Mouse (Mus musculus) gastrocnemius, postnatal 14 days (tissue): ENCODE data around the gene Arfgap3. TPM values are rescaled to one million over a fixed set of nuclear protein-coding genes. Genes with fewer than 3 reads are reported as not detected.
"Not testable (repeated sequence)": the region's sequence is repeated elsewhere in the genome, so short reads cannot be mapped to it uniquely, and the experiment has no call there.

Experiments
- DNase-seq: peaks from one replicate; pipeline ENCODE4 v3.0.0; 2021; ENCODE audit warnings: mixed read lengths
- intact Hi-C: fragments of 180-260 bp; cut with DNase I; formaldehyde crosslinking; loops from one replicate; pipeline ENCODE4 v1.15.1; 2025; ENCODE audit warnings: low total_unique reads
- total RNA-seq, 2 experiments: library from RNA; stranded (reverse); gene quantifications; 2 replicates each; pipeline ENCODE4 v1.2.3; 2021

The Arfgap3 gene
- total RNA-seq, 2 experiments from 2014 or later: 9.7 to 10.0 TPM

- no peak for DNase-seq
- intact Hi-C loops: no loop called here
These were observed 658 bp downstream of the Arfgap3 start for GRCm38 (mm10) chr15:83349225-83349953.

GRCm38 (mm10) chr15:83348747-83349146 is 1.3 kb downstream of the Arfgap3 start:
- intact Hi-C loops: no loop called here
- DNase-seq: no peak

GRCm38 (mm10) chr15:83345898-83346529 is 4.0 kb downstream of the Arfgap3 start:
- no peak for DNase-seq
- intact Hi-C loops: no loop called here

- intact Hi-C loops: no loop called here
- no peak for DNase-seq
These were observed 5.1 kb downstream of the Arfgap3 start for GRCm38 (mm10) chr15:83344956-83345355.

DNA sequence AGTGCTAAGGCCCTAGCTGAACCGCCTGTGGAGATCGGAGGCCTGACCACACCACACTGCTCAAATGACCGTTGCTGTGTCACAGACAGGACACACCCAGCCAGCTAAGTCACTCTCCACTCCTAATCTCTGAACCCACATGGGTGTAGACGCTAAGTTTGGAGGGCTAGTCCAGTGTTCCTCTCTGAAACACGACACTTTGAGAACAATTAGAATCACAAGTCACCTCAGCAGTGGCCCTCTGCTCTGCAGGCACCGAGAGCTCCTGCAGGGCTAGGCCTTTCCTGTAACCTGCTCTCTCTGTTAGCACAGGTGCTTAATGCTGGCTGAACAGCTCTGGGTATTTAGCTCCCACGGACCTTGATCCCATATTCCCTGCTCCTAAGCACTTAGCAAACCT is 5.9 kb downstream of the Arfgap3 start:
- intact Hi-C loops: no loop called here
- DNase-seq: no peak

- DNase-seq: no peak
- intact Hi-C loops: no loop called here
These were observed 11.1 kb downstream of the Arfgap3 start for GRCm38 (mm10) chr15:83338908-83339307.

GRCm38 (mm10) chr15:83337903-83338870 is 11.9 kb downstream of the Arfgap3 start:
- intact Hi-C loops: no loop called here
- no peak for DNase-seq

DNA sequence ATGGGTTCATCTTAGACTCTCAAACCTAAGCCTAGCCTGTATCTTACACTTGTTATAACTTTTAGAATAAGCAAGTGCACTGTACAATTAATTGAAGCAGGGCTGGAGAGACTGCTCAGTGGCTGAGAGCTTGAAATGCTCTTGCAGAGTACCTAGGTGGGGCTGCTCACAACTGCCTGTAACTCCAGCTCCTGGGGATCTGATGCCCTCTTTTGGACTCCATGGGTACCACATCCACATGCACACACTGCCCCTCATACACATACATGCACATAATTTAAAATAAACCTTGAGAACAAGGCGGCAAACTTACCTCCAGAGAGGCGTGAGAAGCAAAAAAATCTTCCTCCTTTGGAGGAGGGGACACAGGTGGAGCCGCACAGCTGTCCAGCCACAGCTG is 17.7 kb downstream of the Arfgap3 start:
- intact Hi-C loops: no loop called here
- DNase-seq: no peak

DNA sequence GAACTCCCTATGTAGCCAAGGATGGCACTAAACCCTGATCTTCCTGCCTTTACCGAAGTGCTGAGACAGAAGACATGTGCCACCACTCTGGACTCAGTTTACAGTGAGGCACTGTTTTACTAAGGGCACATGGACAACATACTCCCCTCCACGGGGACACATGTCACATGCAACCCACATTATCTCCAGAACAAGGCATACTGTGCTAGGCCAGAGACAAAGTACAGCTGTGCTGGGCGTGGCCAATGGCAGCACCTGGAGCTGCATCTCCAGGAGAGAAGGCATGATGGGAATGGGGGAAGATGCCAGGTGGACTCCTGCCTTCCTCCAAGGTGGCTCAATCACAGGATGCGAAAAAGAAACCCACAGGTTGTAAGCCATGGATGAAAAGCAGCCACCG is 21.1 kb downstream of the Arfgap3 start:
- intact Hi-C loops: loop anchor here (5.0 kb wide), 1 partner anchor 117 kb away; no protein-coding TSS in a partner anchor
- DNase-seq: no peak

- DNase-seq: no peak
- intact Hi-C loops: no loop called here
These were observed 27.0 kb downstream of the Arfgap3 start for GRCm38 (mm10) chr15:83323071-83323470.

DNA sequence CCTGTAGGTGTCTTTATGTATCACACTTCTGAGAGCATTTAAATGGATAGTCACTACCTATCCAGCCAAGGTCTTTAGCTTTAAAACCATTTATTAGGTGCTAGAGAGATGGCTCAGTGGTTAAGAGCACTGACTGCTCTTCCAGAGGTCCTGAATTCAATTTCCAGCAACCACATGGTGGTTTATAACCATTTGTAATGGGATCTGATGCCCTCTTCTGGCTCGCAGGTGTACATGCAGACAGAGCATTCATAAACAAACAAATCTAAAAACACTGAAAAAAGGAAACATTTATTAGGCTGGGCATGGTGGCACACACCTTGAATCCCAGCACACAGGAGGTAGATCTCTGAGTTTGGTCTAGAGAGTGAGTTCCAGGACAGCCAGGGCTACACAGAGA is 35.1 kb downstream of the Arfgap3 start:
- intact Hi-C loops: no loop called here
- DNase-seq: no peak

GRCm38 (mm10) chr15:83309878-83310277 is 40.2 kb downstream of the Arfgap3 start:
- intact Hi-C loops: no loop called here
- DNase-seq: no peak

DNA sequence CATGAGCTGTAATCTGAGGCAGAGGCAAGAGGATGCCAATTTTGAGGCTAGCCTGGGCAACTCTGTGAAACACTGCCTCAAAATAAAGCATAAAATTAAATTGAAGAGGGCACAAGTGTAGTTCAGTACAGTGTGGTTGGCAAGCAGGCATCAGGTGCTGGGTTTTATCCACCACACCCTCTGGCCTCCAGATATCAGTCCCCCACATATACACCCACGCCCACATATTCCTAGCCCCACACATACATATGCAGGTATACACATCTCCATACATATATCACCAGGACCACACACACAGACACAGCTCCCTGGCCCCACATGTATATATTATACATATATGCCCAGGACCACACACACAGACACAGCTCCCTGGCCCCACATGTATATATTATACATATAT is 41.3 kb downstream of the Arfgap3 start:
- intact Hi-C loops: not testable (repeated sequence)

GRCm38 (mm10) chr15:83306181-83306580 is 43.9 kb downstream of the Arfgap3 start:
- no peak for DNase-seq
- intact Hi-C loops: no loop called here

More for the DNA sequence above, 41.3 kb downstream of the Arfgap3 start:
- DNase-seq: not testable (repeated sequence)

- intact Hi-C loops: no loop called here
- DNase-seq: peak; percentile 51
These were observed 44.7 kb downstream of the Arfgap3 start for GRCm38 (mm10) chr15:83305192-83305921.

- no peak for DNase-seq
- intact Hi-C loops: no loop called here
These were observed 45.2 kb downstream of the Arfgap3 start for GRCm38 (mm10) chr15:83304804-83305191.

DNA sequence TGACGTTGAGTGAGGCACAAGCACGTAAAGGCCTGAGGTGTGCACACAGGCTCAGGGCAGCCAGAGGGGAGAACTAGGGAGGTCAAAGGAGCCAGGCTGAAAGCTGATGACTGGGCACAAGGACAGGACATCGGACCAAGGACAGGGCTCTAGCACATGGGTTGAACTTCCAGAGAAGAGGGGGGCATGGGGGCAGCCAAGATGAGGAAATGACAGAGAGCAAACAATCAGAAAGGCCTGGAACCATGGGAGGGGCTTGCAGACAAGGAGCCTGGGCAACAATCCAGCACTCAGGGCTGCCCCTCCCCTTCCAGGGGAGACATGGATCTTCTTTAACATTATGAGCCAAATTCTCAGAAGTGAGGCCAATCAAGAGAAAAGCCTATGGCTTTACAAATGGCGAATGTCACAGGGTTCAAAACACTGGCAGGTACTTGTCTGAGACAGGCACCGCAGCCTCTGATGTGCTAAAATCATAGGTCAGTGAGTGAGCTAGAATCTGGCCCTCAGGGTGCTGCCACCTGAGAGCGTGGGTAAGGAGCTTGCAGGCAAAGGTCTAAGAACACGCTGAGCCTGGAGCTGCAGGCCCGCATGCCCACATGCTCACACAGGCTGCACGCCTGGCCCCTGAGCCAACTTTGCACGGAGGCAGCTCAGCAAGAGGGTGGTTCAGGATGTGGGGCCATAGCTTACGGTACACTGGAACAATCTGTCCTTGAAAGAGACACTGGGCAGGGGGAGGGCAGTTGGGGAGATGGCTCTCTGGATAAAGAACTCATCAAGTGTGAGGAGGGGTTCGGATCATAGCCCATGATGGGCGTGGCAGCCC is 46.2 kb downstream of the Arfgap3 start:
- no peak for DNase-seq
- intact Hi-C loops: no loop called here

- DNase-seq: no peak
- intact Hi-C loops: no loop called here
These were observed 50.0 kb downstream of the Arfgap3 start for GRCm38 (mm10) chr15:83299916-83300582.
